Mouse (Mus musculus) thymus, postnatal 25 days (tissue): ENCODE measurements around the gene Fam136a.
"Not testable (repeated sequence)": the region's sequence is repeated elsewhere in the genome, so short reads cannot be mapped to it uniquely, and the experiment has no call there.

ENCODE experiments used
- DNase-seq: peaks from one replicate; pipeline ENCODE4 v3.0.0; 2022

The Fam136a gene

GRCm38 (mm10) chr6:86368479-86368878 is 3.0 kb downstream of the Fam136a start:
- no peak for DNase-seq

DNA sequence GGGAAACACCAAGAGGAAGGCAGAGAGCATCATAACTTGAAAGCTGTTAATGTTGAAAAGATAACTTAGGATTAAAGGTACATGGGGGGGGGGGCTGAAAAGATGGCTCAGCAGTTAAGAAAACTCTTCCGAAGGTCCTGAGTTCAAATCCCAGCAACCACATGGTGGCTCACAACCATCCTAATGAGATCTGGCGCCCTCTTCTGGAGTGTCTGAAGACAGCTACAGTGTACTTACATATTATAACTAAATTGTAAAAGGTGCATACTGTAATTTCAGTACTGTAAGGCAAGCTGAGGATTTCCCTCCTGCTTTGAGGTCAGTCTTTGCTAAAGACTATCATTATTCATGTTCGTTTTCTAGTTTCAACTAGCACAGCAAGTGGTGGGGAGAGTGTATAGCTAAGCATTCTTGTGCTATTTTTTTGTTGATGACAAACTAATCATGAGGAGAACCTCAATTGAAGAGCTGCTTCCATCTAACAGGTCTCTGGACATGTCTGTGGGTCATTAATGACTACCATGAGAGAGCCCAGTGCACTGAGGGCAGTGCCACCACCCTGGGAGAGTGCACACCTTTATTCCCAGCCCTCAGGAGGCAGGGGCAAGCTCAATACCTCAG is 4.8 kb downstream of the Fam136a start:
- peak; percentile 32 for DNase-seq

- DNase-seq, result no peak
Observed at GRCm38 (mm10) chr6:86370764-86371339, 5.4 kb downstream of the Fam136a start, which contains the start of gene Snrpg. Gene Snrpg (plus strand): TSS chr6:86371304.

DNA sequence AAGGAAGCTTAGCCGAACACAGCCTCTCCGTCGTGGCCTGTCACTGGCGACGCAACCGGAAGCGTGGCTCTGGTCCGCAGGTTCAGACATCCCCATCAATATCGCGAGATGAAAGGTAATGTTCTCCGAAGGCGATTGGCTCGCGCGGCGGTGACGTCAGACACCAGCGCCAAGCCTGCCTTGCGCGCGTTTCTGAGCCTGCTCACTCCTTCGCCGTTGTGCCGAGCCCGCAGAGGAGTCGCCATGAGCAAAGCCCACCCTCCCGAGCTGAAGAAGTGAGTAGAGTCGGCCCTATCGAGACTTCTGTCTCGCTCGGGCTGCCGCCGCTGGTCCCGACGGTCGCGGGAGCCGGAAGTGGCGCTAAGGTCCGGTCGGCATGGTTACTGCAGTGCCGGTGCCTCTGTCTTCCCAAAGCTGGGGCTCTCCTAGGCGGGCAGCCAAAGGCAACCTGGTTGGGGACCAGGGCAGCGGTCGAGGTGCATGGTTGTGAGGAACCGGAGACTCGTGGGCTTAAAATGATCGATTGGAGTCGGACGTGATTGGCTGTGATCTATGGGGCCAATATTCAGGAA is 6.0 kb downstream of the Fam136a start:
- peak; percentile 94 for DNase-seq

- no peak for DNase-seq
Observed at GRCm38 (mm10) chr6:86371950-86372516, 6.6 kb downstream of the Fam136a start.

DNA sequence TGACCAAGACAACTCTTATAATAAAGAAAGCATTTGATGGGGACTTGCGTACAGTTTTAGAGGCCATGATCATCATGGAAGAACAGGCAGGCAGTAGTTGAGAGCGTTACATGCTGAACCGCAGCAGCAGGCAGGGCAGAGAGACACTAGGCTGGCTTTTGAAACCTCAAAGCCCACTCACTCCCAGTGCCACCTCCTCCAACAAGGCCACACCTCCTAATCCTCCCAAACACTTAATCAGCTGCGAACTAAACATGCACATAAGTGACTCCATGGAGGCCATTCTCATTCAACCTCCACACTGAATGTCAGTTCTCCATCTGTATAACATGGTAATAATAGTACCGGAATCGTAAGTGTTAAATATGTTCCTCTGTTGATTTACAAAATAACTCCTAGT is 8.1 kb downstream of the Fam136a start:
- DNase-seq, result no peak

DNA sequence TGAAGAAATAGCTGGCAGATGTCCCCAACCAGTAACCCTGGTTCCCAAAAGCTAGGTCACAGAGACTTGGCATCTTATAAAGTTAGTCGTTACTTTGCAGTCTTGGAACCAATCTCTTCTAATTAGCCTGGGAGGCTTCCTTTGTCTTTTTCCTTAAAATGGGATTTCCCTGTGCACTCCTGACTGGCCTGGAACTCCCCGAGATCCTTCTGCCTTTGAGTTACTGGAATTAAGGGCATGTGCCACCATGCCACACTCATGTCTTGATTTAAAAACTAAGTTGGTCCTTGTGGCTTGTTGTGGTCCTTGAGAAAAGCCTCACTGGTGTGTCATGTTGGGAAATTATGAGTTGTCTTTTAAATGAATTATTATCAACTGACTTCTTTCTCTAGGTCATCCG is 12.9 kb downstream of the Fam136a start:
- no peak for DNase-seq

- not testable (repeated sequence) for DNase-seq
Observed at GRCm38 (mm10) chr6:86380112-86380511, 14.7 kb downstream of the Fam136a start.

GRCm38 (mm10) chr6:86382551-86382950 is 17.1 kb downstream of the Fam136a start:
- no peak for DNase-seq

DNA sequence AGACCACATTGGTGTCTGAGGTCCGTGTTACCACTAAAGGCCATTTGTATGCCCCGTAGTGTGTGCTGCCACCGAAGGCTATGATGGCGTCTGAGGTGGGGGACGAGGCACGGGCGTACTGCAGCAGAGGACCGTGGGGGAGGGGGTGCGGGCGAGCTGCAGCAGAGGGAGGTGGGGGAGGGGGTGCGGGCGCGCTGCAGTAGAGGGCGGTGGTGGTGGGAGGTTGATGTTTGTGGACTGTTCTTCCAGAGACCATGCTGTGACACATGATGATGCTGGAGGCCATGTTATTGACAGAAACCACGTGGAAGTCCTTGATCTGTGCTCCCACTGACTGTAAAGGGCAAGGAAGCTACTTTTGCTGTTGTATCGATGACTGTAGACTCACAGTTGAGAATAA is 17.9 kb downstream of the Fam136a start:
- no peak for DNase-seq

GRCm38 (mm10) chr6:86384692-86385091 is 19.2 kb downstream of the Fam136a start:
- no peak for DNase-seq

DNA sequence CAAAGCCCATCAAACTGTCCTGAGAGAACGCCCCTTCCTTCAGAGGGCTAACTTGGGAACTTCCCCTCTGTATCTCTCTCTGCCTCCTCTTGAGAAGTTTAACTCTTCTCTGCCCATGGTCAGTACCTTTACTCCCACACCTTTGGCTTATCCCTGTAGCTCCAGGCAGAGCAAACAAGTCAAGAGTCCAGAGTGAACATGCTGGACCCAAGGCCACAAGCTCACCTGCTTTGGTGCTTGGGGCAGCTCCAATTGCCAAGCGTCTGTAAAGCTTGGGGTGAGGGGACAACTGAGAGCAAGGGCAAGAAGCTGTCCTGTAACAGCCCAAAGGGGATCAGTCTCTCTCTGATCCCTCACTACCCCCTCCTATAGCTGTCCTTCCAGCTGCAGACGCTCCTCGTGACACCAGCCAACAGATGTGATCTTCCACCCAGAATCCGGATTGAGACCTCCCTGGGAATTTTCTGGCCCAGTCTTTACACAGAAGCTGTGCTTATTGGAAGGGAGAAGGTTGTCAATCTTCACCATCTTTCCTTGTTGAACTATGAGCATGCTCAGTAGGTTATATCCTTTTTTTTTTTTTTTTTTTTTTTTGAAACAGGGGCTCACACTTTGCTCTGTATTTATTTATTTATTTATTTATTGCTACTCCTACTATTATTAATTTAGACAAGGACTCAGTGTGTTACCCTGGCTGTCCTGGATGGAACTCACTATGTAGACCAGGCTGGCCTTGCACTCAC is 20.1 kb downstream of the Fam136a start:
- DNase-seq, result no peak

DNA sequence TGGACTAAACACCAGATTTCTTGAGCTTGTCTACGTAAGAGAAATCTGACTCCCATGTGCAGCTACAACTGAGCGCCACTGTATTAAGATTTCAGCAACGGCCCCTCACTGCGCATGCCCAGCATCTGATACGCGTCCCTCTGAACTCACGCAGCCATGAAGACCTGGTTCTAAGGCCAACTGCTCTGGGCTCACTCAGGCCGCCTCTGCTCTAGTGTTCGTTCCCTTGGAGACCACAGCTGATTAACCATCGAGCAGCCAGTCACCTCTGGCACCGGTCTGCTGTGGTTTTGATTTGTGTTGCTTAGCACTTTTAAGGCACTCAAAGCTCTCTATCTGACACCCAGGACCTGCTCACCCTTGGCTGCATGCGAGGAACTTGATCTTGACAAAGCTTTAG is 21.9 kb downstream of the Fam136a start:
- DNase-seq, result no peak

- DNase-seq, result no peak
Observed at GRCm38 (mm10) chr6:86388461-86388860, 23.0 kb downstream of the Fam136a start.

DNA sequence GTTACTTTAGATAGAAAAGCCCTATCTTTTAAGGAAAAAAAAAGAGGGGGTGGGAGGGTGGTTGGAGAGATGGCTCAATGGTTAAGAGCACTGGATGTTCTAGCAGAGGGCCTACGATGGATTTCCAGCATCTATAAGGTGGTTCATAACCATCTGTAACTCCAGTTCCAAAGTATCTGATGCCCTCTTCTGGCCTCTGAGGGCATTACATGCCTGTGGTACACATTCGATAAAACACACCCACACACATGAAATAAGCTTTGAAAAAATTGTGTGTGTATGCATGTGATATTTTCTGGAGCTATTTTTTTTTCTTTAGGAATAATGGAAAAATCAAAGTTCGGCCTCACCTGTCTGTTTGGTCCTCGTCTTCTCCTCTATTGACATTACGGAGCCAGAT is 25.9 kb downstream of the Fam136a start:
- no peak for DNase-seq

DNA sequence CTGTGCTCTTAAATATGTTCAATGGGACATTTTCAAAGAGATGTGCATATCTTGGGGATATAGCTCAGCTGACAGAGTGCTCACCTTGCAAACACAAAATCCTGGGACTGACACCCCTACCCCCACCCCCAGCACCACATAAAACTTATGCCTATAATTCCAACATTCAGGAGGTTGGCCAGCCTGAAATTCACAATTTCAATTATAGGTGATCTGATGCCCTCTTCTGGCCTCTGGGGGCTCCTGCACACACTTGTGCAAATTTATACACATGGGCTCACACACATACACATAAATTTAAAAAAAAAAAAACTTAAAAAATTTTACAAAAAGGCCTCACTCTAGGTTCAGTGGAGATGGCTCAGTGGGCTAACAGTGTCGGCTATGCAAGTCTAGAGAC is 27.7 kb downstream of the Fam136a start:
- DNase-seq, result no peak

DNA sequence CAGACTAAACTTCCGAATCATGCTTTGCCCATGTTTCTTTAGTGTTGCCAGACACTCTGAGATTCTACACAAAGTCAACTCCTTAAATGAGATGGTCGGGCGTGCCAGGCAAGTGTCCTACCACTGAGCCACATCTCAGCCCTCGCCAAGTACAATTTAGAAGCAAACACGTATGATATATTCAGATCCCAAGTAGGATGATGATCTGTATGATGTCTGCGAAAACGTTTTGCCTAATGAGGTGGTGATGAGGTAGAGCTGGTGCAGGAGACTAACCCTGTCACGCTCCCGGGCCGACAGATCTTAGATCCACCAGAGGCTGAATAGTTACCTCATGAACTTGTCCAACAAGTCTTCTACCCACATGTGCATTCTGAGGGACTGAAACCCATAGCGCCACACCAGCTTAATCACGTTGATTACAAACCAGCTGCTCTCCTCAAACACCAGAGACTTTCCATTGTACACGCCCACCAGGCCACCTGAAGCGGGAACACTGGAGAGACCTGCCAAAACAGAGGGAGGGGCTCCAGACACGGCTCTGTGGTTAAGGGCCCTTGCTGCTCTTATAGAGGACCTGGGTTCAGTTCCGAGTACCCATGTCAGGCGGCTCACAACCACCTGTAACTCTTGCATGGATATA is 28.8 kb downstream of the Fam136a start:
- DNase-seq, result no peak

DNA sequence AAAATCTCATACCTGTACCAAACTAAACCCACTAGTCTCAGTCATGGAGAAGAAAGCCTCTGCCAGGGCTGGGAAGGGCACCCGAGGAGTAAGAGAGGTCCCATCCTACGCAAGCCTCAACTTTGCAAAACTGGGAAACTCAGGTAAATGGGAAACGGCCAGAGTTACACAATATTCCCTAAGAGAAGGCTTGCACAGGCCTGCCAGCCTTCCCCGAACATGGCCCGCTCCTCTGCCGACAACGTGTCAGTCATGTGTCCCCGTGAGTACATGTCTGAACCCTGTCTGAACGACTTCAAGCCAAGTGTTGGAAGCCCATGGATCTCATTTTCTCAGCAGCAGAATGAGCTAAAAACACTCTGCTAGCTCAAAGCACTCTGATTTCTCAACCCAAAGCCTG is 29.6 kb downstream of the Fam136a start:
- no peak for DNase-seq

DNA sequence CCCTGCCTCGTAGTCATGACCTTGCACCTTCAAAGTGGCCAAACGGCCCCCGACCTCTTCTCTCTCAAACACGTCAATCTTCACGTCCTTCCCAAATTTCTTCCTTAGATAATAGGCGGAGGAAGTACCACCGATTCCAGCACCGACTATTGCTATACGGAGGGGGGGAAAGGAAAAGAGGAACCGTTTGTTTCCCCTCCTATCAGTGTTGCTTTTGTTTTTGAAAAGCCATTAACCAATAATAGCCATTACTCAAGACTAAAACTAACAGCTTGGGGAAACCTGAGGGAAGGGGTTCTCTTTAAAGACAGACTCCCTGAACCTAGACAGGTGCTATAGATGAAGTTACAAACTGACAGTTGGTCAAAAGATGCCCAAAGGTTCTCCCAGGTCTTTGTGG is 30.5 kb downstream of the Fam136a start:
- DNase-seq, result no peak

GRCm38 (mm10) chr6:86396581-86397256 is 31.3 kb downstream of the Fam136a start, which contains the start of gene Pcyox1:
Gene Pcyox1 (minus strand): TSS chr6:86397154.
- DNase-seq, result peak; percentile 87

GRCm38 (mm10) chr6:86397257-86397980 is 32.0 kb downstream of the Fam136a start:
- no peak for DNase-seq

DNA sequence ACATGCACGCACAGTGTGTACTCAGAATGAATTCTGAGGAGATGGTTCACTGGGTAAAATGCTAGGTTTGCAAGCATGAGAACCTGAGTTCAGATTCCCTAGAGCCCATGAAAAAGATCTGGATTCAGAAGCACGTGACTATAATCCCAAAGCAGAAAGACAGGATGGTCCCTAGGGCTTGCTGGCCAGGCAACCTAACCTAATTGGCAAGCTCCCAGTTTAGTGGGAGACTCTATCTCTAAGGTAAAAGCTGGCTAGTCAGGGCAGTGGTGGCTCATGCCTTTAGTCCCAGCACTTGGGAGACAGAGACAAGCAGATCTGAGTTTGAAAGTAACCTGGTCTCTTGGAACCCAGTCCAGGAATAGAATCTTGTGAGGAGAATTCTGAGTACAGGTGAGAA is 33.5 kb downstream of the Fam136a start:
- no peak for DNase-seq
